Mouse (Mus musculus): Measurements from ENCODE around the gene Pxn.
"Not testable (repeated sequence)": the region's sequence is repeated elsewhere in the genome, so short reads cannot be mapped to it uniquely, and the experiment has no call there.

Pxn gene

DNA sequence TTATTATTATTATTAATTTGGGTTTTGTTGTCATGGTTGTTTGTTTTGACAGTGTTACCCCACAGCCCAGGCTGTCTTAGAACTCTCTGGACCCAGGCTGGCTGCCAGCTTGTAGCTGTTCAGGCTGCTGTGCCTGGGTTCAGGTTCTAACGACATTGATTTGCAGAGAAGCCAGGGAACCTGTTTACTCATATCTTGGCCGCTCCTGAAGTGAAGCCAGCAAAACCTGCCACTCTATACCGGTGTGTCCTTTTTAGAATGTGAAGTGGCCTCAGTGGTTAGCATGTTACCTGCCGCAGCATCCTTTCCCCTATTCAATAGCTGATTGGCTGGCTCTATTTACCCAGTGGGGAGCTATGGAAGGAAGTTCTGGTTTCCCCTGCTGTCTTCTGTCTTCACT lies 19.8 kb upstream of the Pxn start:
- DNase-seq (ENCODE audit: low spot score), result no peak

DNA sequence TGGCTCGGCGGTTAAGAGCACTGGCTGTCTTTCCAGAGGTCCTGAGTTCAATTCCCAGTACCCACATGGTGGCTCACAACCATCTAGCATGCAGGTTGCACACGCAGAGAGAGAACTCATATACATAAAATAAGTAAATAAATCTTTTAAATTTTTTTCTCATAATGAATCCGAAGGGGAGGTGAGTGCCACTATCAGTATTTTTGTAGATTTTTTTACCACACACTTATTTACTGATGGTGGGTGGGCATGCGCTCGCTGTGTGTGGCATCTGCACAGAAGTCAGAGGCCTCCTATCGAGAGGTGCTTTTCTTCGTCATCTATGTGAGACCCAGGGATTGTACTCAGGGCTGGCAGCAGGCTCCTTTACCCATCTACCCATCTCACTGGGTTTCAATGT lies 19.1 kb upstream of the Pxn start:
- DNase-seq (ENCODE audit: low spot score), result no peak

DNA sequence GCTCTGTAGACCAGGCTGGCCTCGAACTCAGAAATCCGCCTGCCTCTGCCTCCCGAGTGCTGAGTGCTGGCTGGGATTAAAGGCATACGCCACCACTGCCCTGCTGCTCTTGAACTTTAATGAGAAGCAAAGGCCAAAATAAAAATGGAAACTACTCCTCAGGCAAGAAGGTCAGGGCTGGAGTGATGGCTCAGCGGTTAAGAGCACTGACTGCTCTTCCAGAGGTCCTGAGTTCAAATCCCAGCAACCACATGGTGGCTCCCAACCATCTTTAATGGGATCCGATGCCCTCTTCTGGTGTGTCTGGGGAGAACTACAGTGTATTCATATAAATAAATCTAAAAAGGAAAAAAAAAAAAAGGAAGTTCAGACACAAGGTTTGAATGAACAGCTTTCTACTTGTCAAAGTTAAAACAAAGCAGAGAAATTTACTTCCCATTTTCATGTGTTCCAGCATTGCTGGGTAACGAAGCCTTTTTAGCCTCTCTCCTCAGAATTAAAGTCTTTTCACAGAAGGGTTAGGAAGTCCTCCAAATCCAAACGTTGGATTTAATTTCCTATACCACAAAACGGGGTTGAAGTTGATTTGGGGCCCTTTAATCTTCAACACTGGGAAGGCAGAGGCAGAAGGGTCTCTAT lies 18.4 kb upstream of the Pxn start:
- DNase-seq (ENCODE audit: low spot score), result no peak

DNA sequence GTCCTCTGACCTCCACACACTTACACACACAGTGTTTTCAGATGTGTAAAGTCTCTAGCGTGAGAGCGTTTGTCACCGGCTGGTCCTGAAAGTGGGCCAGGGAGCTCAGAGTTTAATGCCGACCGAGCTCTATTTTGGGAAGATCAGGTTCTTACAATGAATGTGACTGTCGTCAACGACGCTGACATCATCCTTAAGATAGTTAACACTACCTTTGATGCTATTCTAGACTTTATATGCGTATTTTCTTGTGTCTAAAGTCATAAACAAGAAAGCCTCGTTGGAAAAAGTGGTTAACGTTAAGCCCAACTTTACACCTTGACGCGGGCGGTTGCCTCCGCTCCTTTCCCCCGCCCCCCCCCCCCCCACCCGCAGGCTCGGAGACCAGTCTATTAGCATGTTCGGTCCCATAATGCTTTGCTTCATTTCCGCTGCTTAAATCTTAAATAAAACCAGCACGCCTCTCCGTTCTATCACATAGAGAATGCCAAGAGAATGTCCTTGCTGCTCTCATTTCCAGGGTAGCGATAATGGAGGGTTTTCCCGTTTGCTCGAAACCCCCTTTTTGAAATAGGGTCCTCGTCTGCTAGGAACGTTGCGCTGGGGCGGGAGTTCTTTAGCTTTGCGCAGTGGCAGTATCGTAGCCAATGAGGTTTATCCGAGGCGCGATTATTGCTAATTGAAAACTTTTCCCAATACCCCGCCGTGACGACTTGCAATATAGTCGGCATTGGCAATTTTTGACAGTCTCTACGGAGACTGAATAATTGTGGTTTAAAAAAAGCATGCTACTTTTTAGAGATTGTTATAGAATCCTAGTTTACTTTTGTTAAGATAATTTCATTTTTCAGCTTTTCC lies 17.4 kb upstream of the Pxn start:
- DNase-seq (ENCODE audit: low spot score), result peak; percentile 93

DNA sequence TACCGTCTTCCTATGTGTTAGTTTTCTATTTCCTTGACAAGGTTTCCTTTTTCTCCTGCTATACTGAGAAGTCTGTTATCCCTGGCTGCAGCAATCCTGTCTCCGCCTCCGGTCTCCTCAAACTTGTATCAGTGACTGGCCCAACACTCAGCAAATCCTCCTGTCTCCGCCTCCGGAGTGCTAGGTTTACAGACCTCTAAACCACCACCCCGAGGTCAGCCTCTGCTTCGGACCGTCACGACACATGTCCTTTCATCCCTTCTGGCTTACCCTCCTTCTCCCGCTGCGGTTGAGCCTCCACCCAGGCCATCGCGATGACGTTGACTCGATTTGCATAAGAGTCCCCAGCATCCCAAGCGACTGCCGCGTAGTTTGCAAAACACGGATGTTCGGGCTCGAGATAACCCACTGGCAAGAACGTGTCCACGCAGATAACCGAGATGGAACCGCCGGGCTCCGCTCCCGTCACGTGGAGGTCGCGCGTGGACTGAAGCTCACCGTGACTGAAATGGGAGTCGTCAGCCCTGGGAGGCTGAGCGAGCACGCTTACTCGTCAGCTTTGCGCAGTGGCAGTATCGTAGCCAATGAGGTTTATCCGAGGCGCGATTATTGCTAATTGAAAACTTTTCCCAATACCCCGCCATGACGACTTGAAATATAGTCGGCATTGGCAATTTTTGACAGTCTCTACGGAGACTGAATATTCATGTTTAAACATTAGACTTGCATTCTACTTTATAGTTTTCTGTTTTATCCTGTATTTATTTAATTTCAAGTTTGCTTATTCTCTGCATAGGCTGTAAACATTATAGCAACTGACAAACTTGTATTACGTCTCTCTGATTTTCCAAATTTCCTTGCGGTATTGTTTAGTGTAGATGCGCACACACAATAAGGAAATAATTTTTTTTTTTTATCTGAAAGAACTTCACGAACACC lies 16.5 kb upstream of the Pxn start:
- peak; percentile 93 for DNase-seq (ENCODE audit: low spot score)

DNA sequence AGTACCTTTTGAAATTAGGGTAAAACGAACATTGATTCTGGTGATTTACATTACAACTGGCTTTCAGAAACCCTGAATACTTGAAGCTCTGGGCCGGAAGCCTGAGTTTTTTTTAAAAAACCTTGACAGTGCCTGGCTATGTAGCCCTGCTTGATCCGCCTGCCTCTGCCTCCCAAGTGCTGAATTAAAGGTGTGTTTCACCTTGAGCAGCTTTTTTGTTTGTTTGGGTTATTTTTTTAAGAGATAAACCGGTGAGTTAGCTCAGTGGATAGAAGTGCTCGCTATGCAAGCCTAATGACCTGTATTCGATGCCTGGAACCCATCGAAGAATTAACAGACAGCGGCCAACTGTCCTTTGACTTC lies 15.9 kb upstream of the Pxn start:
- no peak for DNase-seq (ENCODE audit: low spot score)

DNA sequence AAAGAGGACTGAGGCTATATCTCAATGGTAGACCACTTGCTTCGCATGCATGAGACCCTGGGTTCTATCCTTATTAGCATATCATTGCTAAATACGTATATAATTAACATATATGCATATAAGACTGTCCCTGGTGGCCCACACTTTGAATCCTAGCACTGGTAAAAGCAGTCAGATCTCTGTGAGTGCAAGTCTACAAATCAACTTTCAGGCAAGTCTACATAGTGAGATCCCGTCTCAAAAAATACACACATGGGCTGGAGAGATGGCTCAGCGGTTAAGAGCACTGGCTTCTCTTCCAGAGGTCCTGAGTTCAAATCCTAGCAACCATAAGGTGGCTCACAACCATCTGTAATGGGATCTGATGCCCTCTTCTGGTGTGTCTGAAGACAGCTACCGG lies 15.4 kb upstream of the Pxn start:
- peak; percentile 43 for DNase-seq (ENCODE audit: low spot score)

DNA sequence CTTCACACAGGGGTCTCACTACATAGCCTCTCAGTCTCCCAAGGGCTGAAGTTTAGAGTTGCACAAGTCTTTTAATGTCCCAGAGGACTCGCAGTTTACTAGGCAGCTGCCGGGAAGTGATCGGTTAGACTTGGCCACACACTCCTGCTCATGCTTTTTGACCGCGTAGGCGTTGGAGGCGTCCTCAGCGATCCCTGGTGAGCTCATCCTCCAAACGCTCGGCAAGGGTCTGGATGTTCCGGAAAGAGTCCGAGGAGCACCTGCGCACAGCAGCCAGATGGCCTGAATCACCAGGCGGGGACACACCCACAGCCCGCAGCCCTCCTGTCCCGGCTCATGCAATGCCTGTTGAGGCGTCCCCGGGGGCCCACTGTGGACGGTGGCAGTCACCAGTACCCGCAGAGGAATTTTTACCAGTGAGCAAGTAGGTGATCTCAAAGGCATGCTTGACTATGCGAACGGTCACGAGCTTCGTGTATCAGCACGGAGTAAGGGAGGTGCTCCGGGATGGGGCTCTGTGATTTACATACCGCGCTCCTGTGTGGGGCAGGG lies 14.6 kb upstream of the Pxn start:
- peak; percentile 90 for DNase-seq (ENCODE audit: low spot score)

DNA sequence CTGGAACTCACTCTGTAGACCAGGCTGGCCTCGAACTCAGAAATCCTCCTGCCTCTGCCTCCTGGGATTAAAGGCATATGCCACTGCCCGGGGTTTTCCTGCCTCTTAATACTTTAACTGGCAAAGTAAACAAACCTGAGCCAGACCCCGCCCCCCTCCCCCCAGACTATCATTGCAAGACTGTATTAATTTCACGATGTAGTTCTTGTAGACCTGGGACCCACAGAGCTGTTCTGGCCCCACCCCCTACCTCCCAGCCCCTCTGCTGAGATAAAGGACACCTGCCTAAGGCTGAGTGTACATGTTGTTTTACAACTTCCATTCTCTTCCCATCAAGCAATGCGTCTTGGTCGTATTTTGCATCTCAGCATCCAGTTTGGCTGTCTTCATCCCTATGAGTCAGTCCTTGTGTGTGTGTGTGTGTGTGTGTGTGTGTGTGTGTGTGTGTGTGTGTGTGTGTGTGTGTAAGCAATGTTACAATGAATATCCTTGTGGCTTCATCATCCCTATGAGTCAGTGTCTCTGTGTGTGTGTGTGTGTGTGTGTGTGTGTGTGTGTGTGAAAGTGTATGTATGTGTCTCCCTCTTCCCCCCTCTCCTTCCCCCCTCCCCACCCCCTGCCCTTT lies 13.7 kb upstream of the Pxn start:
- peak; percentile 57 for DNase-seq (ENCODE audit: low spot score)

DNA sequence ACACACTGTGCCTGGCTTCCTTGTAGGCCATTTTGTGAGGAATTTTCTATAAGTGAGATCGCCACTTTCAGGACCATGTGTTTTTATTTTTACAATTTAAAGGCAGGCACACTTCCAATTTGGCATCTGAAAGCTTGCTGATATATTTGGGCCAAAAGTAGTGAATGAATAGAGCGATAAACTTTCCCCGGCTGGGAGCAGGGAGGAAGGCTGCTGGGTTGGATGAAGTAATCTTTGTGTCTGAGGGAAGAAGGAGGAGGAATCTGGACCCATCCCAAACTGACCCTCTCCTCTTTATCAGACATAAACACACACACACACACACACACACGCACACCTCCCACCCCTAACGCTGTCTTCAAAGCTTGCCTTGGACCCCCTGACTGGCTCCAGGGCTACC lies 13.0 kb upstream of the Pxn start:
- no peak for DNase-seq (ENCODE audit: low spot score)

DNA sequence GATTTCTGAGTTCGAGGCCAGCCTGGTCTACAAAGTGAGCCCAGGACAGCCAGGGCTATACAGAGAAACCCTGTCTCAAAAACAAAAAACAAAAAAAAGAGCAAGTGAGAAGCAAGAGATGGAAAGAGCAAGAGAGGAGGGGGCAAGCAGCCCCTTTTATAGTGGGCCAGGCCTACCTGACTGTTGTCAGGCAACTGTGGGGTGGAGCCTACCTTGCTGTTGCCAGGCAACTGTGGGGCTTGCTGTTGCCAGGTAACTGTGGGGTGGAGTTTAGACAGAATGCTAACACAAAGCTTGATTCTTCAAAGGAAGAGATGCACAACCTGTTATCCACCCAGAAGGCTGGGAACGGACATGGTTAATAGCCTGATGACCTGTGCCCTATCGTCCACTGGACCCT lies 10.9 kb upstream of the Pxn start:
- DNase-seq (ENCODE audit: low spot score), result not testable (repeated sequence)

DNA sequence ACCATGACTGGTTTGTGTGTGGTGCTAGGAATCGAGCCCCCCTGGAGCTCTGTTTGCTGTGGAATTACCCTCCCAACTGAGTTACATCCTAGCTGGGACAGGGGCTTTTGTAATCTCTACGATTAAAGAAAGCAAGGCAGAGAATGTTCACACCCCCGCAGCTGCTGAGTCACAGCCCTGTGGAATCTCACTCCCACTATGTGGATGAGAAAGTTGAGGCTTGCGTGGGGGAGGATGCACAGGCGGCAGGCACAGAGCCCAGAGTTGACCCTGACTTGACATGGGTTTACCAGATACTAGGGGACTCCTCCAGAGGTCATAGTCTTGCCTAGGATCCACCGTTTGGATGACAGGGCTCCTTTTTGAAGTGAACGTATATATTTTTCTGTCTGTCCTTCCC lies 9.4 kb upstream of the Pxn start:
- DNase-seq (ENCODE audit: low spot score), result no peak

DNA sequence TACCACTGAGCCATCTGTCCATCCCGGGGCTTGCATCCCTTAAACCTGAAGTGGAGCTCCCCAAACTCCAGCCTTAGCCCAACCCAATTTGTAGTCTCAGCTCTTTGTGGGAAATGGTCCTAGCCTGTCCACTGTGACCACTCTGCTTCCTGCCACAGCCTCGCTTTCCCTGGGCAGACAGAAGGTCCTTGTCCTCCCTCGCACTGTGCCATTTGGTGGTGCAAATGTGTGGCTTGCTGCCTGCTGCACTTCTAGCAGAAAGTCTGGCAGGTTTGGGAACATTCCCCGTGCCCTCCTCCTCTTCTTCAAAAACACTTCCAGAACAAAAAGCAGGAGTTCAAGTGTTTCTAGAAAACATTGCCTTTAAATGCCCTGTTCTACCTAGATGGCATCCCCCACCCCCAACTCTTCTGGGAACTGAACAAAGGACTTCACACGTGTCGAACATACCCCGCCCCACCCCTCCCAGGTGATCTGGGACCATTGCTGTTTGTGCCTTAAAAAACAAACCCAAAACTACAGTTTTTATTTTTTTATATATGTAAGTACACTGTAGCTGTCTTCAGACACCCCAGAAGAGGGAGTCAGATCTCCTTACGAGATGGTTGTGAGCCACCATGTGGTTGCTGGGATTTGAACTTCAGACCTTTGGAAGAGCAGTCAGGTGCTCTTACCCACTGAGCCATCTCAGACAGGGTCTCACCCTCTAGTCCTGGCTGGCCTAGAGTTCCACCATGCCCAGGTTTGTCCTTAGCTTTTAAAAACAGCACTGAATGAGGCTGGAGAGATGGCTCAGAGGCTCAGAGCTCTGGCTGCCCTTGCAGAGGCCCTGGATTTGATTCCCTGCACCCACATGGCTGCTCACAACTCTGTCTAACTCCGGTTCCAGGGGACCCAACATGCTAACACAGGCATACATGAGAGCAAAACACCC lies 7.9 kb upstream of the Pxn start:
- DNase-seq (ENCODE audit: low spot score), result no peak

DNA sequence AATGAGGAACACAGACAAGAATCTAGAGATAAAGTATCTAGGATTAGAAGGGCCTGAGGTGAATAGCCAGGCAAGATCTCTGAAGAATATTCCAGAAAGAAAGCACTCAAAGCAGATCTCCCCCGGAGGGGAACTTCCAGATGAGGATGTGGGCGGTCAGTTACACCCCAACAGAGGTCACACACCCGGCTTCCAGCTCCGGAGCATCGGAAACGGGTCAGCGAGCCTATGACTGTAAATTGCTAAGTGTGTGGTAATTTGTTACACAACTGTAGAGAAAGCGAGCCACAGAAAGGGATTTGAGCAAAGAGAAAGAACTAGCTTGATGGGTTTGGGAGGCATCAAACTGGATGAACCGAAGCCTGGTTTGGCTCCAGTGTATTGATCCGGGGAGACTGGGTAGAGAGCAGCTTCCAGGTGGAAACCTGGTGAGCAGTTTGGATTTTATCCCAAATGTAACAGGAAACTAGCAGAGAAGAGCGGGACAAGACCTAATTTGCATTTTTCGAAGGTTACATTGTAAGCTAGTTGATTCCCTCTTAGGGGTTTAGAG lies 6.0 kb upstream of the Pxn start:
- no peak for DNase-seq (ENCODE audit: low spot score)

DNA sequence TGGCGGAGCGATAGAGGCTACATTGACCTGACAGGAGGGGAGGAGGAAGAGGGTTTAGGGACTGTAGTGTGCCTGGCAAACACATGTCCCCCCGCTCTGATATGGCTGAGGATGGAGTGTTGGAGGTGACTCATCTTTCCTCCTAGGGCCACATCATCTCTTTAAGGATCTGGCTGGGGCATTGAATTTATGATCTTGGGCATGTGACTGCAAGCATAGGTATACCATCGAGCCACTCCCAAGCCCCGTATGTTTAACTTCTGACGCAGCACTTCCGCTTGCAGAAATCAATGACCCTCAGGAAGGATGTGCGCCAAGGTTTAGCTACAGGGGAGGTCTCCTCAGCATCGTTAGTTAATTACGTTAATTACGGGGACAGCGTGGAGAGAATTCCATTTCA lies 3.4 kb upstream of the Pxn start:
- DNase-seq (ENCODE audit: low spot score), result peak; percentile 23

DNA sequence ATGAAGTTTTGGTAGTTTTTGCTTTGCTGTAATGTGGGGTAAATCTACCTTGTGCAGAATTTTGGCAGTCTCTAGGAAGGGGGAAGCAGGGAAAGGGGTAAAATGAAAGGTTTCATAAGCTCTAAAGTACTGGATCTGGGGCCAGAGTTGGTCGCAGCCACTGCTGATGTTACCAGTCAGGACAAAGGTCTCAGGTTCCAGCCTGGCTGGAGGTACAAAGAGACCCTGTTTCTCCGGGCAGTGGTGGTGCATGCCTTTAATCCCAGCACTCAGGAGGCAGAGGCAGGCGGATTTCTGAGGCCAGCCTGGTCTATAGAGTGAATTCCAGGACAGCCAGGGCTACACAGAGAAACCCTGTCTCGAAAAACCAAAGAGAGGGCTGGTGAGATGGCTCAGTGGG lies 859 bp upstream of the Pxn start:
- not testable (repeated sequence) for DNase-seq (ENCODE audit: low spot score)

DNA sequence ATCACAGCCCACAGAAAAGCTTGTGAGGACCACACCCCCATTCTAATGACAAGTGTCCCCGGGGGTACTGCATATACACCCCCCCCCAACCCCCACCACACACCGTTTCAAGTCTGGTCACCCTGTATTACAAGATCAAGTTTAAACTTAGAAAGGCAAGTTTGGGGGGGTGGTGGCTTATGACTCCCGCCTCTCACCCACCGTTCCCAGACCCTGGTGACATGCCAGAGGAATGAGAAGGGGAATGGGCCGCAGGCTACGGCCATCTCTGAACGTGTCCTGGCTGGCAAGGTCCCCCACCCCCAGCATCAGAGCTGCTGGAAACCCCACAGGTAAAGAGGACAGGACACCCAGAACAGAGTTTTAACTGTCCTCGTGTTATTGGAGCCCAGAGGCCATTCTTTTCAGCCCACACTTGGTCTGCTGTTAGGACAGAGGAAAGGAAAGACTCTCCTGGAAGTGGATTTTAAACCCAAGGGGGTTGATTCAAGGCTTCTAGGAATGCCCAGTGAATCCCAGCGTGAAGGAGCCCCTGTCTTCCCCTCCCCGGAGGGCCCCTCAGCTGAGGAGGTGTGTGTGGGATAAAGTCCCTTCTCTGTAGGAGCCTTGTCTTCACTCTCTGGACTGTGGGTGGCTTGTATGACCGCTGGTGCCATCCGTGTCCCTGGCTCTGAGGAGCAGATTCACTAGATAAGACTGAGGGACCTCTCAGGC lies 948 bp downstream of the Pxn start:
- no peak for DNase-seq (ENCODE audit: low spot score)

DNA sequence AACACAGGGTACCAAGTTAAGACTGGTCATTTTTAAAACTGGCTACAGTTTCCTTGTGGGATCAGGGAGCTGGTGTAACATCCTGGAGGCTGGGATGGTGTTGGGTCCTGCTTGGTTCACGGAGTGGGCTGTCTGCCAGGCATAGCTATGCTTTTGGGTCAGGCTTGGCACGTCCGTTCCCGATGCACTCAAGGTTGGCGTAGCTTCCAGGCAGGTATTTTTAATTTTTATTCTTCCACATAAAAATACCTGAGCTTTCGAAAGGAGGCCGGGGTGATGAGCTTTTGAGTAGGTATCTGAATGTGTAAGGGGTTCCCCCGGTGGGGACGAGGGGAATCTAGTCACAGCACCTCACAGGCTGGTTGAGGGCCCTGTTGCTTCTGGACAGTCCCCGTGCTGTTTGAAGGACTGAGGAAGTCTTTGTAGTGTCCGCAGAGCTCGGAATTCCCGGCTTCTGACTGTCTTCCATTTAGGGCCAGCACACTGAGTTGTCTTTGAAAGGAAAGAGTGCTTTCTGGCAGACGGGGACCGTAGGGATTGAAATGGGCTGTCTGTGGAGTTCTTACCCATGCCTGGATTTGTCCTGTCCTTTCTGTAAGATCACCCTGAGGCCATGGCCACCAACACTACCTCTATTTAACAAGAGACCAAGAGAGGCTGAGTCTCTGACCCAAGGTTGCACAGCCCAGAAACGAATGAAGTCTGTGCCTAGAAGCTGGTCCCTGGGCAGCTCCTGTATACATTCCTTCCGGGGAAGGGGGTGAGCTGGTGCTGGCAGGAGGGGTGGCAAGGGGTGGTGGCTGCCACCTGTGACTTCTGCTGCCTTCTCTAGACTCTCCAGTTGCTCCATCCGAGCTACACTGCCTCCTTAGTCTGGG lies 1.7 kb downstream of the Pxn start:
- no peak for DNase-seq (ENCODE audit: low spot score)

DNA sequence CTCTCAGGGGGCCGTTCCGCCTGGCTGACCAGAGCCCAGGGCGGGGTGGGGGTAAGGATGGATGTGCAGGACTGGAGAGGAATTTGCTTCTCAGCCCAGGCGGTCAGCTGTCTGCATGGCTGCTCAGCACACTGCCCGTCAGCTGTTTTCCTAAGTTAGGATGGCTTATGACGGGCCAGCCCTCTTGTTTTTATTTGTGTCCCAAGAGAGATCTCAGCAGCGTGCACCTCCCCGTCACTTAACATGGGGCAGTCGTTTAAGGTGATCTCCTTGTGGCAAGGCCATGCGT lies 2.3 kb downstream of the Pxn start:
- no peak for DNase-seq (ENCODE audit: low spot score)
